13 mouse cellular contexts compared by ENCODE assay signal in the genomic region with DNA sequence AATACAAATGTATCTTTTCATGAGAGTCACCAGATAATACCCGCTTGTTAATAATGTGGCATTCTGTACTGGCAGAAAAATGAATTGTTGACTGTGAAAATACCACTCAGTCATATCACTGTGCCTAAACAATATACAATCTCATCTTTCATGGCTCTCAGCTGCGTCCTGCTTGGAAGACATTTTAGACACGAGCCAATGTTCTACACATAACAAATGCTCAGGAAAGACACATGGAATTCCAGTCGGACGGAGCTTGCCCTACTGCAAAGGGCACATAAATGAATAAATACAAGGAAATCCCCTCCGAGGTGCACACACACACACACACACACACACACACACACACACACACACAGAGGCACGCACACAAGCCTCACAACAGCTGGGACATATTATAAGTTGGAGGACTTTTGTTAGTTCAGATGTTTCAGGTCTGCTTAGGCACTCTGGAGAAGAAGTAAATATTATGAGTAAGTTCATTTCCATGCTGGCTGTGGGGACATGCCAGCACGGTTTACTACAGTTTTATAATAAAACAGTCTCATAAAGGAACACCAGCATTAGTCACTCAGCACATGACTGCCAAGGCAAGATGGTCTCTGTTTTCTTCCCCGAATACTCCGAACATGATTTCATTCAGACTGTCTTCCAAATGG. TPM values are rescaled to one million over a fixed set of nuclear protein-coding genes. Genes with fewer than 3 reads are reported as not detected.
DNase-seq lines count a peak whose midpoint lies in the region; ATAC-seq and TF ChIP-seq lines count a peak whose summit lies in the region.
"Had no signal": no experiment of that assay in that cellular context is flagged by ENCODE, and none has a peak within 500 bp of the region (broad histone marks: within the 10 kb centered on the region; RNA-seq: fewer than 3 reads in every experiment).

No protein-coding gene starts in this region.

- WGBS in intestine, embryonic 14.5 days, result 27% methylated on average over 10 of the region's 10 CpGs
- 50% methylated on average over 10 of the region's 10 CpGs for WGBS in intestine, postnatal 0 days
- WGBS in stomach, postnatal 0 days, result 24% methylated on average over 10 of the region's 10 CpGs
- WGBS in midbrain, embryonic 11.5 days, result 77% methylated on average over 10 of the region's 10 CpGs

- H3K27me3 ChIP-seq in intestine, embryonic 14.5 days (replicated peaks; ENCODE audit: control insufficient read depth, insufficient read depth, low read length), result no peaks in the 10 kb centered on the region
- no peaks in the 10 kb centered on the region for H3K27me3 ChIP-seq in intestine, postnatal 0 days (replicated peaks; ENCODE audit: control insufficient read depth, insufficient read depth, low read length)
- no peaks in the 10 kb centered on the region for H3K27me3 ChIP-seq in stomach, postnatal 0 days (ENCODE audit: control insufficient read depth, insufficient read depth, low read length)
- no peaks in the 10 kb centered on the region for H3K27me3 ChIP-seq in midbrain, embryonic 11.5 days (ENCODE audit: control insufficient read depth, insufficient read depth, low read length)
- H3K27me3 ChIP-seq: heart, embryonic 13.5 days; liver, embryonic 12.5 days; midbrain, embryonic 12.5 days had no signal

- H3K4me2 ChIP-seq in intestine, embryonic 14.5 days (ENCODE audit: low read length), result no peak overlapping the region
- H3K4me2 ChIP-seq in intestine, postnatal 0 days (replicated peaks; ENCODE audit: low read depth), result no peak overlapping the region
- no peak overlapping the region for H3K4me2 ChIP-seq in stomach, postnatal 0 days (replicated peaks; ENCODE audit: low read depth)
- no peak overlapping the region for H3K4me2 ChIP-seq in midbrain, embryonic 11.5 days
- H3K4me2 ChIP-seq: heart, embryonic 13.5 days; liver, embryonic 12.5 days; midbrain, embryonic 12.5 days had no signal

- no peak for TF ChIP-seq CTCF in intestine, postnatal 0 days (IDR thresholded peaks at IDR 0.05; ENCODE audit: low read depth)
- no peak for TF ChIP-seq CTCF in stomach, postnatal 0 days (IDR thresholded peaks at IDR 0.05; ENCODE audit: low read depth)

- H3K9me3 ChIP-seq in intestine, embryonic 14.5 days (ENCODE audit: control insufficient read depth, low read length), result no peaks in the 10 kb centered on the region
- H3K9me3 ChIP-seq in intestine, postnatal 0 days (ENCODE audit: control insufficient read depth), result no peaks in the 10 kb centered on the region
- no peaks in the 10 kb centered on the region for H3K9me3 ChIP-seq in stomach, postnatal 0 days (ENCODE audit: control insufficient read depth, low read length)
- no peaks in the 10 kb centered on the region for H3K9me3 ChIP-seq in midbrain, embryonic 11.5 days (ENCODE audit: control insufficient read depth, low read length)
- H3K9me3 ChIP-seq: heart, embryonic 13.5 days; liver, embryonic 12.5 days; midbrain, embryonic 12.5 days had no signal

- peak overlapping the region; percentile 39 for H3K27ac ChIP-seq in intestine, embryonic 14.5 days (ENCODE audit: low read depth)
- no peak overlapping the region for H3K27ac ChIP-seq in intestine, postnatal 0 days (ENCODE audit: low read depth, low read length)
- H3K27ac ChIP-seq in stomach, postnatal 0 days (replicated peaks), result peak overlapping the region; percentile 81
- no peak overlapping the region for H3K27ac ChIP-seq in midbrain, embryonic 11.5 days (ENCODE audit: low read depth, low read length)
- H3K27ac ChIP-seq: heart, embryonic 13.5 days; liver, embryonic 12.5 days; midbrain, embryonic 12.5 days had no signal

- peak; percentile 60; the same call in 1 of the 2 replicates for ATAC-seq in intestine, embryonic 14.5 days (replicated peaks; ENCODE audit: low FRiP score, low TSS enrichment, low read depth)
- ATAC-seq in intestine, postnatal 0 days, result no peak
- peak; percentile 64; the same call in 1 of the 2 replicates for ATAC-seq in stomach, postnatal 0 days (ENCODE audit: low FRiP score, low TSS enrichment)
- no peak for ATAC-seq in midbrain, embryonic 11.5 days (ENCODE audit: low FRiP score)
- ATAC-seq: liver, embryonic 12.5 days had no signal

- no peaks in the 10 kb centered on the region for H3K36me3 ChIP-seq in intestine, embryonic 14.5 days (ENCODE audit: control insufficient read depth, insufficient read depth, low read length)
- no peaks in the 10 kb centered on the region for H3K36me3 ChIP-seq in intestine, postnatal 0 days (ENCODE audit: control insufficient read depth, insufficient read depth)
- H3K36me3 ChIP-seq in stomach, postnatal 0 days (ENCODE audit: control insufficient read depth, insufficient read depth, low read length), result no peaks in the 10 kb centered on the region
- H3K36me3 ChIP-seq in midbrain, embryonic 11.5 days (ENCODE audit: control insufficient read depth, insufficient read depth, low read length), result no peaks in the 10 kb centered on the region
- H3K36me3 ChIP-seq: heart, embryonic 13.5 days; liver, embryonic 12.5 days; midbrain, embryonic 12.5 days had no signal

- TF ChIP-seq EP300 in stomach, postnatal 0 days (optimal IDR thresholded peaks at IDR 0.05), result no peak

- peak; percentile 53 for DNase-seq in intestine, embryonic 14.5 days (ENCODE audit: low spot score)
- DNase-seq in right cerebral cortex, postnatal 25 days, result peak; percentile 11
- DNase-seq in right cerebral cortex, adult 2 months (ENCODE audit: low spot score in 2 of 2), result no peak
- peak; percentile 86 for DNase-seq in fibroblast of lung, adult 2 months (ENCODE audit: low read depth)
- DNase-seq in stomach, postnatal 0 days (ENCODE audit: low spot score), result no peak
- no peak for DNase-seq in midbrain, embryonic 11.5 days (ENCODE audit: low spot score, missing footprints)
- DNase-seq in yolk sac, embryonic 10.5 days (ENCODE audit: low spot score), result no peak
- DNase-seq: thymus, postnatal 4 days had no signal

- no peak overlapping the region for H3K4me3 ChIP-seq in intestine, embryonic 14.5 days (ENCODE audit: low read depth, low read length)
- no peak overlapping the region for H3K4me3 ChIP-seq in intestine, postnatal 0 days (ENCODE audit: low read depth, low read length)
- H3K4me3 ChIP-seq in stomach, postnatal 0 days (ENCODE audit: low read depth, low read length), result no peak overlapping the region
- H3K4me3 ChIP-seq in midbrain, embryonic 11.5 days (ENCODE audit: low read depth, low read length), result no peak overlapping the region
- H3K4me3 ChIP-seq: heart, embryonic 13.5 days; liver, embryonic 12.5 days; midbrain, embryonic 12.5 days had no signal

- no peak overlapping the region for H3K9ac ChIP-seq in intestine, embryonic 14.5 days (ENCODE audit: low read length)
- H3K9ac ChIP-seq in intestine, postnatal 0 days (ENCODE audit: low read depth, low read length), result no peak overlapping the region
- H3K9ac ChIP-seq in stomach, postnatal 0 days (ENCODE audit: low read length), result no peak overlapping the region
- no peak overlapping the region for H3K9ac ChIP-seq in midbrain, embryonic 11.5 days (ENCODE audit: low read length)
- H3K9ac ChIP-seq: heart, embryonic 13.5 days; liver, embryonic 12.5 days; midbrain, embryonic 12.5 days had no signal

- peaks cover 17% of the 10 kb centered on the region for H3K4me1 ChIP-seq in intestine, embryonic 14.5 days (replicated peaks; ENCODE audit: control insufficient read depth, insufficient read depth, low read length)
- no peaks in the 10 kb centered on the region for H3K4me1 ChIP-seq in intestine, postnatal 0 days (replicated peaks; ENCODE audit: control insufficient read depth, insufficient read depth, low read length)
- H3K4me1 ChIP-seq in stomach, postnatal 0 days (replicated peaks; ENCODE audit: control insufficient read depth, insufficient read depth), result 0 out of 2 replicates have a peak, but pooled peaks cover 3% of the 10 kb centered on the region
- H3K4me1 ChIP-seq in midbrain, embryonic 11.5 days (ENCODE audit: control insufficient read depth, insufficient read depth, low read length), result no peaks in the 10 kb centered on the region
- H3K4me1 ChIP-seq: heart, embryonic 13.5 days; liver, embryonic 12.5 days; midbrain, embryonic 12.5 days had no signal

RNA-seq across cellular contexts. Expression of a gene that starts 14.1 kb away (rescaled TPM):
- 0.09 and 0.20 TPM in 2 replicates for polyA plus RNA-seq in intestine, embryonic 14.5 days (2014; fragmentation: Nextera tagmentation; extraction: Ambion mirVana)
- 0.21 and 0.22 TPM in 2 replicates for polyA plus RNA-seq in intestine, postnatal 0 days (2015; fragmentation: Nextera tagmentation; extraction: Ambion mirVana)
- 0.74 and 0.75 TPM in 2 replicates for polyA plus RNA-seq in stomach, postnatal 0 days (2015; fragmentation: Nextera tagmentation; extraction: Ambion mirVana)
- not detected in 2 replicates for polyA plus RNA-seq in midbrain, embryonic 11.5 days (2014; fragmentation: Nextera tagmentation; extraction: Ambion mirVana)
- polyA plus RNA-seq: midbrain, embryonic 12.5 days; spleen, adult 2 months had no signal

Comparison
In these comparisons a context has a peak if more than half of its experiments do, and no peak if none do; other contexts are left out.
1. ATAC-seq: peak in intestine, embryonic 14.5 days (single experiment) and stomach, postnatal 0 days (single experiment); none in intestine, postnatal 0 days (single experiment) and midbrain, embryonic 11.5 days (single experiment).
2. DNase-seq: peak in intestine, embryonic 14.5 days (single experiment), right cerebral cortex, postnatal 25 days (single experiment) and fibroblast of lung, adult 2 months (single experiment); none in right cerebral cortex, adult 2 months (0 of 2), stomach, postnatal 0 days (single experiment), midbrain, embryonic 11.5 days (single experiment) and yolk sac, embryonic 10.5 days (single experiment).
3. H3K27ac ChIP-seq: peak in intestine, embryonic 14.5 days (single experiment) and stomach, postnatal 0 days (single experiment); none in intestine, postnatal 0 days (single experiment) and midbrain, embryonic 11.5 days (single experiment).